Mouse (Mus musculus) activated CD4-positive, CD25-positive, alpha-beta regulatory T cell, adult 9 weeks (primary cell): ENCODE data around the gene Cntln. TPM values are rescaled to one million over a fixed set of nuclear protein-coding genes. Genes with fewer than 3 reads are reported as not detected.

ENCODE experiments used
- polyA plus RNA-seq: library from polyadenylated mRNA; unstranded; fragments of 100-300 nt; shearing (Covaris generic); gene quantifications from one replicate; pipeline ENCODE4 v1.2.1, GENCODE M21; 2017

Cntln gene
- 1.9 TPM for polyA plus RNA-seq

DNA sequence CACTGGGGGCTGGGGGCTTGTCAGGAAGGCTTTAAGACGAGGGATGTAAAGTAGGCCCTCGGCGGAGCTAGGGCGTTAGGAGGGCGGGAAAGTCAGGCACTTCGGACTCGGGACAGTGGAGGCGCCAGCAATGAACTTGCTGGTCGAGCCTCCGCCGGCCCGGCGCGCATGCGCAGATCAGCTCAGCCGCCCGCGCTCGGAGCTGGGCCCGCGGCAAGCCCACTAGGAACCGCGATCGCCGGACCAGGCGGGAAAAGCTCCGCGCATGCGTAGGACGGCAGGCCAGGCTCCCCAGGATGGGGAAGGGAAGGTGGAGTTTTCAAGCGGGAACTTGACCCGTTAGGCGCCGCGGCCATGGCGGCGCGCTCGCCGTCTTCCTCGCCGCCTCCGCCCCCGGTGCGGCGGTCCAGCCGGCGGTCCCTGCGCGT is at the start of gene Cntln:
TSS of gene Cntln (plus strand) at position 199 of the 428 bp plus-strand sequence.

Other genes starting within 250 kb of the Cntln start
- gene Bnc2, start 209.0 kb upstream of the Cntln start, polyA plus RNA-seq: not detected